Mouse (Mus musculus): ENCODE results near the gene P3h4.
A peak's percentile ranks its signal among the peaks of the same experiment; 100 is the strongest.

P3h4 gene

GRCm38 (mm10) chr11:100414021-100414913 is at the start of gene P3h4:
P3h4 (minus strand) TSS chr11:100414836.
- peak; percentile 41 for DNase-seq (ENCODE audit: low read depth)

DNA sequence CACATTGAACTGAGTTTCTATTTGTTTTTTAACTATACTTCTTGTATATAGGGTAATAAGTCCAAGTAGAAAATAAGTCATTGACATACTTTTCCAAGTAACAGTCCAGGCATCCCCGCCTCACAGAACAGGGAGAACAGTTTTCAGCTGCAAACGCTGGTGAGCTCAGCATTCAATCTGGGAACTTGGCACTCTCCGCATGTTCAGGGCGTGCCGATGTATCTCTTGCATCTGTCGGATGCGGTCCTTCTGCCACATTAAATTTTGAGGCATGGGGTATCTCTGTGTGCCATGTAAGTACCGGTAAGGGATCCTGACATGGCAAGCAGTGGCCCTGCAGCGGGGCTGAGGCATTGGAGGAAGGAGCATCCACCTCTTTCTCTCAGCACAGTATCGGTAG is 48.1 kb upstream of the P3h4 start:
- DNase-seq (ENCODE audit: low read depth): no peak

- no peak for DNase-seq (ENCODE audit: low read depth)
These were observed 43.1 kb upstream of the P3h4 start for GRCm38 (mm10) chr11:100457711-100458110.

GRCm38 (mm10) chr11:100457247-100457646 is 42.6 kb upstream of the P3h4 start:
- DNase-seq (ENCODE audit: low read depth): no peak

- DNase-seq (ENCODE audit: low read depth): no peak
These were observed 28.0 kb upstream of the P3h4 start for GRCm38 (mm10) chr11:100442625-100443024.

GRCm38 (mm10) chr11:100441797-100442196 is 27.2 kb upstream of the P3h4 start, which contains the start of the genes Nt5c3b and Klhl10:
Nt5c3b (minus strand) TSS chr11:100441808.
Klhl10 (plus strand) TSS chr11:100441917.
- DNase-seq (ENCODE audit: low read depth): no peak

DNA sequence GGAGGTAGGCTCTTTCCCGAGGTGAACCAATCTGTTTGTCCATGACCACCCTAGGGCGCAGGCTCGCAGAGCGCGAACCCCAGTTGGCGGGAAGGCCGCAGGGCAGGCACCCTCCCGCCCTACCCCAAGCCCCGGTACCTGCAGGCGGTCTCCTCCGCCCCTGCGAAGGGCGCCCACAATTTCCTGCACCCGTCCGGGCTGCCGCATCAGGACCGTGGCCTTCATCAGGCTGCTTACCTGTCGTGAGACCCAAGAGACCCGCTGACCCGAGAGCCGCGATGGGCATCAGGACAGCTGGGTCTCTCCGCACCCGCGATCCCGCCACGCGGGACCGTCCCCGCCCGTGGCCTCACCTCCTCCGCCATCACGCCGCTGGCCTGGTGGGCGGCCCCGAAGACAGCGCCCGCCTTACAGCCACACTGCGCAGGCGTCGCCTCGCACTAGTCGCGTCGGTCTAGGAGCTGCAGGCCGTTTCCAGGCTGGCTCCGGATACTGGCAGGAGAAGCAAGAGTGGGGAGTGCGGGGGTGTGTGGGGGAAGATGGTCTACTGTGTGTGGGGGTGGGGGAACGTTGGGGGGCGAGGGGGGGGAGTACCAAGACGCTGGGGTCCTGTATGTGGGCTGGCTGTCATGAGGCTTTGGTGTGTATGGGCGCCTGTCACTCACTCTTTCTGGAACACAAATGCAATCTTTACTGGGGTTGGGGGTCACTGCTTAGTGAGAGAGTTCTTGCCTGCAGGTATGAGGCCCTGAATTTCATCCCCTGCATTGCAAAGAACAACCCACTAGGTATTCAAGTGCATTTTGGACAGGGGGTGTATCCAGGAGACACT is 26.3 kb upstream of the P3h4 start:
- DNase-seq (ENCODE audit: low read depth): peak; percentile 91

DNA sequence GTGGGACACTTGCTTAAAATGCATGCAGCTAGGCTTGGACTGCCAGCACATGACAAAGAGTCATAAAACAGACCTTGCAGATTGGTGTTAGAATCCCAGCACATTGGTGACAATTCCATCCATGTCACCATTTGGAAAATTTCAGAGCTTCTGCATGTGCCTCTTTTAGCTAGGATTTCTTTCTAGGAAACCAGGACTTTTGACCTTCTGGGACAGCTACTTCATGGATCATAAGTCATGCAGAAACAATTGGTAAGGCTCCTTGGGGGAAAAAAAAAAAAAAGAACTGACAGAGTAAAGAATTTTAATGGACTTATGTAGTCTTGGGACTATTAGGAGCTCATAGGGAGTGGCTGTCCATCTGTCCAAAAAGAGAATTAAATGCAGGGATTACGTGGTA is 23.3 kb upstream of the P3h4 start:
- no peak for DNase-seq (ENCODE audit: low read depth)

DNA sequence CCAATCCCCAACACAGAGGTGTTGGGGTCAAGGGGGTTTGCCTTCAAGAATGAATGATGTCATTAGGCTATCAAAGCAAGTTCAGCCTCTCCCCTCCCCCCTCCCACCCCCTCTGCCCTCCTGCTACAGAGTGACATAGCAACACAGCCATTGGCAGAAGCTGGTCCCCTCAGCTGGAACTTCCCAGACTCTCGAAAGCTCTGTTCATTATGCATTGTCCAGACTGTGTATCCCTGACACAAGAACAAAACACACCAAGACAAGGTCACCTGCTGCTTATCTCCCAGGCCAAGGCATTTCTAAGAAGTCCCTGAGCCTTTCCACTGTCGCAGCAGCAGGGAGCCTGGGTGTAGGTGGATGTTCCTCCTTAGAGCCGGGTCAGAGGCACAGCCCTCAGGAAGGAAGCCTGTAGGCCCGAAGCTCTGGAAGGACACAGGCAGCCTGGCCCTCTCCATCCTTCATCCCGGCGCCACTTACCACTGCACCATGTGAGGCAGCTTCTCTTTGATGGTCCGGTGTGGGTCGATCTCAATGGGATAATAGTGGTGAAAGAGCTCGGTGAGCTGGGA is 21.1 kb upstream of the P3h4 start:
- DNase-seq (ENCODE audit: low read depth): no peak

DNA sequence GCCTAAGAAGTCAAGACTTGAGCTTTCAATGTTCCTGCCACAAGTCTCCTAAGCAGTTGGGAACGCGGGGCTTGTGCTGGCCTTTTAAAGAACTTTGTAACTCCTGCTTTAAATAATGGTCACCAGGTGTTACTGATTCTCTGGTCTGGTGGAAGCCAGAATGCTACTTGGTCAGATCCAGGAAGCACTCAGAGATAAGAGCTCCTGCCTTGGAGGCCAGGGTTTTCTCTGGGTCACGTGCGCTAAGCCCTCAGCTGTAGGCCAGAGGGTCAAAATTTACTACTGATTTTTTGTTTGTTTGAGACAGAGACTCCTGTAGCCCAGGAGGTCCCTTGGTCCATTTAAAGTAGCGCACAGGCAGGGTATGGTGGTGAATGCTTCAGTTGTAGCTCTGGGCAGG is 17.4 kb upstream of the P3h4 start:
- DNase-seq (ENCODE audit: low read depth): no peak

- no peak for DNase-seq (ENCODE audit: low read depth)
These were observed 15.4 kb upstream of the P3h4 start for GRCm38 (mm10) chr11:100430052-100430451.

DNA sequence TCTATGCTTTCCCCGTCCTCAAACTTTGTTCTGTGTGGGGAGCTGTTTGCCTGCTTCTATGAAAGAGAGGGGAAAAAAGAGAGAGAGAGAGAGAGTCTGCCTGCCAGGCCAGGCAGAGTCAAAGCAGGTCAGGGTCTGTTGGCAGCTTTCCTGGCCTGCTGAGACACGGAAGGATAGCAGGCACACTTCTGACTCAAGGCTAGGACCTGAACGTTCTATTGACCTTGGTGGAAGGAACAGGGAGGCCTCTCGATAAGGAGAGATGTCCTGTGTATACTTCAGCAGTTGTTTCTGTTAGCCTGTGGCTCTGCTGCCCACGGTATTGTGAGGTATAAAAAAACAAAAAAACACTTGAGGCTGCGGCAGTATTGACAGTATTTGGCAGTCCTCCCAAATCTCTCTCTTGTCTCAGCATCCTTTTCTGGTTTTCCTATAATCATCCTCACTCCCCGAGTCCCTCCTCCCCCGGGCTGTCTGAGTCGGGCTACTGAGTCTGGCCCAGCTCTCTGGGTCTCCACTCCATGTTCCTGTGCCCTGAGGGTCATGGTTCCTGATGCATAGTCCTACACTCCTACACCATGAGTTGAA is 14.1 kb upstream of the P3h4 start:
- DNase-seq (ENCODE audit: low read depth): no peak

DNA sequence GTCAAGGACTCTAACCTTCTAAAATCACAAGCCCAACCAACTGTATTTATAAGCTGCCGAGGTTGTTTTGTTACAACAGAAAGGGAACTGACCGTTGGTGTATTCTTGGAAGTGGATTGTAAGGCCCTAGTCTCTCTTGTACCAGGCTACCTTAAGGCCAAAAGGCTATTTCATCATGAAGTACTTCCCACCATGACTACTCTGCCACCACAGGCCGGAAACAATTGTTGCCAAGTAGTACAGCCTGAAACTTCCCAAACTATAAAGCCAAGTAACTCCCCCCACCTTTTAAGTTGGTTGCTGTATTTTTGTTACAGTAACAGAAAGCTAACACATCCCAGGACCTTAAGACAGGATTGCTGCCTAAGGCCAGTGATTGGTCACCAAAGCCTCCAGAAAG is 12.2 kb upstream of the P3h4 start:
- DNase-seq (ENCODE audit: low read depth): no peak

DNA sequence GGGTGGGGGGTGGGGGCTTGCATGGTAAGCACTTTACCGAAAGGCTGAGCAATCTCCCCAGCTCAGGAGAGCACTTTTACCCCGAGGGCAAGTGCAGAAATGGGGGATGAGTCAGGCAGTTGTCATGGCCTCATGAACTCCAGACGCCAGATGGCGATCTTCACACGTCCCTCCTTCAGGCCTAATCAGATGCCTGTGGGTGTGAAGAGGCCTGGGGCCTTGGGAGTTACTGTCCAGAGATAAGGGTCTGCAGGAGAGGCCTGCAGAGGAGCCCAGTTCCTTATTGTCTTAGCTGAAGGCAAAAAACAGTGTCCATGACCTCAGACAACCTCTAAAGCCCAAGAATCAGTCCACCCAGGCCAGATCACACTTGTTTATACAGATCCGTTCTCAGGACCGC is 11.2 kb upstream of the P3h4 start:
- DNase-seq (ENCODE audit: low read depth): peak; percentile 62

- DNase-seq (ENCODE audit: low read depth): no peak
These were observed 9.2 kb upstream of the P3h4 start for GRCm38 (mm10) chr11:100423836-100424235.

DNA sequence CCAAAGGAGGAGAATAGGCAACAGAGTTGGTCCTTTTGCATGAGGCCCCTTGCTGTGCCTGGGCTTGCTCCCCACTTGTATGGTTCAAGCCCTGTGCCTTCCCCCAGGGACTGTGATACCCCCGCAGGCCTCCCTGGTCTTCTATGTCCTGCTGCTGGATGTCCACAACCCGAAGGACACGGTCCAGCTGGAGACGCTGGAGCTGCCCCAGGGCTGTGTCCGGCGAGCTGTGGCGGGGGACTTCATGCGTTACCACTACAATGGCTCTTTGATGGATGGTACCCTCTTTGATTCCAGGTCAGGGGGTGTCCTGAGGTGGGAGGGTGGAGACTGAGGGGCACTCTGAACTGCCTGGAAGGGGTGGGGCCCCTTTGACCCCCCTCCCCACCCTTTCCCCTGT is 6.9 kb upstream of the P3h4 start:
- no peak for DNase-seq (ENCODE audit: low read depth)

DNA sequence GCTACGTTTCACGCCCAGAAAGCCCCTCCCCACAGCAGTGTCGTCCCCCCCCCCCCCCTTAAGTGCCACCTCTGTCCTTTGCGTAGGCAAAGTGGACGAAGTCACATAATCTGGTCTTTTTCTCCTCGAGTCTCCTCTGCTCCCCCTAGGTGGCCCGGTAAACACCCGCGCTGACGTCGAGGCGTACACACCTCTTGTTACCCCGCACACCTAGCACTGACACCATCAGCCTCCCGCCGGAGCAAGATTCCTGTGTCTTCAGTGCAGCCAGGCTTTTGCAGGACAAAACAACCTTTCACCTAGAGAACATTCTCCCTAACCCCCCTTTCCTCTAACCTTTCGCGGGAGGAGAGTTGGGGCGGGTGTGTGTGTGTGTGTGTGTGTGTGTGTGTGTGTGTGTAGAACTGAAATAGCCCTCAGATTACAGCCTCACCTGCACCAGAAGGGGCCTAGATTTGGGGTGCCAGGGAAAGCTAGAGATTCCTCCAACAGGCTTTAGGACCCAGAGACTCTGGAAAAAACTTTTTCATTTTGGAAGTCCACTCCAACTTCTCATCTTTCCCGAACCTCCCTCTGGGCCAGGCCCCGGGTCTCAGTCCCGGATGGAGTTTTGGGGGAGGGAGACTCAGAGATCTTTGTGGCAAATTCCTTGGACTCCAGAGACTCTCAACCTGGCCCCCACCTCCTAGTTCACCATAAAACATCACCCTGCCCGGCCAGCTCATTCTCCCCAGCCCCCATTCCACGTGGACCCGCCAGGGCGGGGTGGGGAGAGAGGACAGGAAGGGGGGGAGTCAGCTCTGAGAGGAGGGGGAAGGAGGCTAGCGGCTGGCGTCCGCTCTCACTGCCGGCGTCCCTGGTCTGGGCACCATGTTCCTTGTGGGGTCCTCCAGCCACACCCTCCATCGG is 532 bp upstream of the P3h4 start, which contains the start of gene Fkbp10:
Fkbp10 (plus strand) TSS at position 784 of the 909 bp plus-strand sequence.
- DNase-seq (ENCODE audit: low read depth): peak; percentile 30

- DNase-seq (ENCODE audit: low read depth): no peak
These were observed 1.1 kb downstream of the P3h4 start for GRCm38 (mm10) chr11:100413541-100413940.

- DNase-seq (ENCODE audit: low read depth): no peak
These were observed 2.9 kb downstream of the P3h4 start for GRCm38 (mm10) chr11:100411736-100412135.

- no peak for DNase-seq (ENCODE audit: low read depth)
These were observed 5.0 kb downstream of the P3h4 start for GRCm38 (mm10) chr11:100409686-100410085.

DNA sequence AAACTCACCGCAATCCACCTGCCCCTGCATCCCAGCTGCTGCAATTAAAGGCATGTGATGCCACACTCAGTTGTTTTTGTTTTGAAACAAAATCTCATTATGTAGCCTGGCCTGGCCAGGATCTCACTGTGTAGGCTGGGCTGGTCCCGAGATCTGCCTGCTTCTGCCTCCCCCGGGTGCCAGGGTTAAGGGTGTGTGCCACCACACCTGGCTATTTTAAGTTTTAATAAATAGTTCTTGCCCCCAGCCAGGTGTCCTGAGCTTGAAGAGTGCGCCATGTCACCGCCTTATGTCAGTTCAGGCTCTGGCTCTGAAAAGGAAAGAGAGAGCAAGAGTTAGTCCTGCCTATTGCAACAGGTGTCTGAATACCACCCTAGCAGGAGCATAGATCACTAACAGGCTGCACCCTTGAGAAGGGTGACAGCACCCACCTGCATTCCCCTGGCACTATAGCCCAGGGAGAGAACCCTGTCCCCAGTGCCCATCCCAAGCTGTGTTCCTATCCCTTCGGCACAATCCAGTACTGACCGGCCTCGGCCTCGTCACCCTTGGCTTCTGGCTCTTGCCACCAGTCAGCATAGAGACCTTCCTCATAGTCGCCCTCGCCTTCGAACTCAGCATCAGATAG is 5.7 kb downstream of the P3h4 start:
- no peak for DNase-seq (ENCODE audit: low read depth)

Data from induced T-regulatory cell, adult 2 months (primary cell).